Mouse (Mus musculus): Measurements from ENCODE around the gene Hexa.

DNA sequence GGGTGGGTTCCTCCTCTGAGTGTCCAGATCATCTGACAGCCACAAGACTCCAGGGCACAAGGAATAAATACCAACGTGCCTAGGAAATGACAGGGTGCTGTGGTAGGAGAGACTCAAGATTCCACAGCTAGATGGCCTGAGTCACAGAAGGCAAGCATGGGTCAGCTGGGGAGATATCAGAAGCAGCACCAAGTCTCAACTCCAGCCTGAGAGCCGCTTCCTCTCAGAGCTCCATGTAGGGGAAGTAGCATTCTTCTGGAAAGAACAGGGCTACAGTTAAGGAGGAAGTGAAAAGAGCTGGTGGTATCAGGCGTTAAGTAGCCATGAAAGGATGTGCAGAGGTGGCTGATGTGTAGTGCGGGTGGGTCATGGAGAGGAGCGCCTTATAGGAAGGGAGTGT lies 5.4 kb downstream of the Hexa start:
- TF ChIP-seq POLR2A (IDR thresholded peaks at IDR 0.05; ENCODE audit: low read depth, low read length) (no peak), CTCF (IDR thresholded peaks at IDR 0.05; ENCODE audit: extremely low read depth, insufficient read length, insufficient replicate concordance, low read depth, low read length) (no peak)
